Mouse (Mus musculus) cortical plate, adult 2 months (tissue): ENCODE measurements around the gene Hagh.

Experiments used
- CTCF ChIP-seq: fragments of 200-500 bp; IDR thresholded peaks from 2 replicates; pipeline ENCODE4 v1.5.1; 2011; ENCODE audit warnings: mild to moderate bottlenecking, control low read depth, low read length; ENCODE audit not compliant: insufficient read depth; ENCODE audit errors: extremely low read depth
- POLR2A ChIP-seq: fragments of 200-500 bp; IDR thresholded peaks from 2 replicates; pipeline ENCODE4 v1.6.1; 2011; ENCODE audit warnings: mild to moderate bottlenecking, low read length, control low read depth; ENCODE audit not compliant: insufficient read depth; ENCODE audit errors: extremely low read depth

DNA sequence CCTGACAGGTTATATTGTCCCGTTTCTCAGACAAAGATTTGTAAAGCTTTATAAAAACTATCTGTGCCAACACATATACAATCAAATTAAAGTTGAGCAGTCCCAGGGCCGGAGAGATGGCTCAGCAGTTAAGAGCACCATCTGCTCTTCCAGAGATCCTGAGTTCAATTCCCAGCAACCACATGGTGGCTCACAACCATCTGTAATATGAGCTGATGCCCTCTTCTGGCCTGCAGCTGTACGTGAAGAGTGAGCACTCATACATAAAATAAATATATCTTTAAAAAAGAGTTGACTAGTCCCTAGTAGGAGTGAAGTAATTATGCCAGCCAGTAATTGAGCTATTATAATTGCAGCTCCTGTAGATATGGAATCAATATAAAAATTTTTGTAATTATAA is 39.4 kb upstream of the Hagh start:
- TF ChIP-seq POLR2A (no peak), CTCF (no peak)
